In the genomic region with DNA sequence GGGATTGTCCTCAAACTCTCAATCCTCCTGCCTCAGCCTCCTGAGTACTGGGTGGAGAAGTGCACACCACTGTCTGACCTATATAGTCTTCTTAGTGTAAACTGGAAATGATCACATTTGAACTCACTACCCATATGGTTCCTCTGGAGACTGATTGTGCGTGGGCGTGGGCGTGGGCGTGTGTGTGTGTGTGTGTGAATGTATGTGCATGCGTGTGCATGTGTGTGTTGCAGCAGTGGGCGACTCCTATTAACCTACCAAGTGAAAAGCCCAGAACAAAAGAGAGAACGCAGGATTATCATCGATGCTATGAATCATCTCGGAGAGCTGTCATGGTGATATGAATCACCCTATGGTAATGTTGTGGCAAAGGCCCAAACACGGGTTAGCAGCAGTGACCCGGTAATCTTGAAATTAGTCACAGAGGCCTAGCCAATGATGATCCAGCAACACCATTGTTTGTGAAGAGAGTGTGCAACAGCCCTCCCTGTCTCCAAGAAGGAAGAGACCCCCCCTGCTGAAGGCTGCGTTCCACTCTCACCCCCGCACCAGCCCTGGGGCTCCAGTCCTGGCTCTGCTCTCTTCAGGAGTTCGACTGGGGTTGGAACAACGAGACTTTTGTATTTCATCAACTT, we compare ENCODE assay signal across 8 mouse cellular contexts.
DNase-seq lines count a peak whose midpoint lies in the region; ATAC-seq lines count a peak whose summit lies in the region.
"Had no signal": no experiment of that assay in that cellular context is flagged by ENCODE, and none has a peak within 500 bp of the region (broad histone marks: within the 10 kb centered on the region; RNA-seq: fewer than 3 reads in every experiment).

No protein-coding gene starts in this region.

- ATAC-seq in liver, embryonic 11.5 days (replicated peaks; ENCODE audit: low FRiP score) = peak; percentile 27; the same call in 1 of the 2 replicates
- ATAC-seq in monocyte, adult 5-6 weeks (replicated peaks; ENCODE audit: insufficient number of reproducible peaks, low FRiP score, low TSS enrichment, poor library complexity, severe bottlenecking) = peak; percentile 32; the same call in 1 of the 2 replicates
- no peak for ATAC-seq in midbrain, embryonic 14.5 days (ENCODE audit: low FRiP score, low TSS enrichment)

- no peak overlapping the region for H3K4me3 ChIP-seq in liver, embryonic 11.5 days (ENCODE audit: low read depth, low read length)
- no peak overlapping the region for H3K4me3 ChIP-seq in midbrain, embryonic 14.5 days (replicated peaks; ENCODE audit: low read depth, low read length)

- H3K9ac ChIP-seq in liver, embryonic 11.5 days (ENCODE audit: low read depth, low read length) = peak overlapping the region; percentile 42; the same call in 1 of the 2 replicates
- no peak overlapping the region for H3K9ac ChIP-seq in midbrain, embryonic 14.5 days (replicated peaks; ENCODE audit: low read length)

- H3K27ac ChIP-seq in liver, embryonic 11.5 days (ENCODE audit: low read depth, low read length) = peak overlapping the region; percentile 83
- no peak overlapping the region for H3K27ac ChIP-seq in midbrain, embryonic 14.5 days (replicated peaks; ENCODE audit: low read depth, low read length)

- H3K4me2 ChIP-seq in liver, embryonic 11.5 days = peak overlapping the region; percentile 31
- H3K4me2 ChIP-seq in midbrain, embryonic 14.5 days (ENCODE audit: low read length) = no peak overlapping the region

- no peaks in the 10 kb centered on the region for H3K27me3 ChIP-seq in liver, embryonic 11.5 days (replicated peaks; ENCODE audit: control insufficient read depth, insufficient read depth, low read length)
- H3K27me3 ChIP-seq in midbrain, embryonic 14.5 days (ENCODE audit: control insufficient read depth, insufficient read depth, low read length) = no peaks in the 10 kb centered on the region

- H3K9me3 ChIP-seq in liver, embryonic 11.5 days (ENCODE audit: control insufficient read depth, low read length) = no peaks in the 10 kb centered on the region
- H3K9me3 ChIP-seq in midbrain, embryonic 14.5 days (ENCODE audit: control insufficient read depth, low read length) = no peaks in the 10 kb centered on the region

- no peak for DNase-seq in liver, embryonic 11.5 days (ENCODE audit: low spot score)
- DNase-seq in liver (no peak), adipocyte (ENCODE audit: low spot score) (peak; percentile 81)
- DNase-seq in gonadal fat pad, adult 2 months (ENCODE audit: low read depth) = peak; percentile 90
- no peak for DNase-seq in gastrocnemius, postnatal 25 days
- DNase-seq in midbrain, embryonic 14.5 days = no peak
- DNase-seq: cerebellum, adult 18-20 months had no signal

- H3K36me3 ChIP-seq in liver, embryonic 11.5 days (ENCODE audit: control insufficient read depth, insufficient read depth, low read length) = no peaks in the 10 kb centered on the region
- H3K36me3 ChIP-seq in midbrain, embryonic 14.5 days (ENCODE audit: control insufficient read depth, insufficient read depth, low read length) = no peaks in the 10 kb centered on the region

- WGBS in liver, embryonic 11.5 days = 61% methylated on average over 15 of the region's 15 CpGs
- WGBS in midbrain, embryonic 14.5 days = 75% methylated on average over 15 of the region's 15 CpGs

- peaks cover 45% of the 10 kb centered on the region for H3K4me1 ChIP-seq in liver, embryonic 11.5 days (replicated peaks; ENCODE audit: control insufficient read depth, insufficient read depth, low read length)
- no peaks in the 10 kb centered on the region for H3K4me1 ChIP-seq in midbrain, embryonic 14.5 days (ENCODE audit: control insufficient read depth, insufficient read depth, low read length)

Comparison
In these comparisons a context has a peak if more than half of its experiments do, and no peak if none do; other contexts are left out.
1. DNase-seq: peak in adipocyte (single experiment) and gonadal fat pad, adult 2 months (single experiment); none in liver, embryonic 11.5 days (single experiment), liver (single experiment), gastrocnemius, postnatal 25 days (single experiment) and midbrain, embryonic 14.5 days (single experiment).